Mouse (Mus musculus) right cerebral cortex, postnatal 10 days (tissue): ENCODE results near the gene Slc27a2.

Source experiments
- DNase-seq, 2 experiments: peaks; one replicate each; pipeline ENCODE4 v3.0.0; 2021; ENCODE audit warnings: low spot score in 2 of 2

The Slc27a2 gene

DNA sequence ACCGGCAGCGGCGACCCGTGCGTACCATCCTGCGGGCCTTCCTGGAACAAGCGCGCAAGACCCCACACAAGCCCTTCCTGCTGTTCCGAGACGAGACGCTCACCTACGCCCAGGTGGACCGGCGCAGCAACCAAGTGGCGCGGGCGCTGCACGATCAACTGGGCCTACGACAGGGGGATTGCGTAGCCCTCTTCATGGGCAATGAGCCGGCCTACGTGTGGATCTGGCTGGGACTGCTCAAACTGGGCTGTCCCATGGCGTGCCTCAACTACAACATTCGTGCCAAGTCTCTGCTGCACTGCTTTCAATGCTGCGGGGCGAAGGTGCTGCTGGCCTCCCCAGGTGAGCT, 1.1 kb downstream of the Slc27a2 start:
- peak in 1 of 2 experiments; percentile 25 for DNase-seq

DNA sequence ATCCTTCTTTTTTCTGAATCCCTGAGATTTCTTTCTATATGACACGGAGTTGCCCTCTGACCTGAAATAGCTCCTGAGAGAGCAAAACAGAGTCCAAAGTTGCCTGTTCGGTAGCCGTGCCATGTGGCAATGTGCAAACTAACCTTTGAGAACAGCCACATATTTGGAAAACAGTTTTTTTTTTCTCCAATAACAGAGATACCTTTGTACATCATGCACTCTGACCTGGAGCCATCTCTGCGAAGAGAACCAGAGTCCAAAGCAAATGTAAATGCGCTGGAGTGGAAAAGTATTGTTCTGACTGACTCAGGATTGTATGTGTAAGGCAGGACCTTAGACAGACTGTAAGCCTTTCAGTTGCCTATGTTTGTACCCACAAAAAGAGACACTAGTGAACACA, 3.3 kb downstream of the Slc27a2 start:
- DNase-seq, result no peak

DNA sequence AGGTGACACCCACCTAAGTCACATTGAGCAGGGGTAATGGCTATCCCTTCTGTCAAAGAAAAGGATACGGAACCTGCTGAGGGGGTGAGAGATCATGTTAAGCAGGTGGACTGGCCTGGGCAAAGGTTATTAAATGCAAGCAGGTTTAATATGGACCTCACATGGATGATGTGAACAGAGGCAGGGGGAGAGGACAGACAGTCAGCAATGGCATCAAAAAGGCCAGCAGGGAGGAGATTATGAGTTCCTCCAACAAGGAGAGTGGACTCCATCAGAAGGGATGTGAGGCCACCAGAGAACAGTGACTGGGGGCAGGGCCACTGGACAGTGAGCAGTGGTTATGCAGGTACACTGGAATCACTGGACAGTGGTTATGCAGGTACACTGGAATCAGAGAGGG, 7.9 kb downstream of the Slc27a2 start:
- no peak for DNase-seq

DNA sequence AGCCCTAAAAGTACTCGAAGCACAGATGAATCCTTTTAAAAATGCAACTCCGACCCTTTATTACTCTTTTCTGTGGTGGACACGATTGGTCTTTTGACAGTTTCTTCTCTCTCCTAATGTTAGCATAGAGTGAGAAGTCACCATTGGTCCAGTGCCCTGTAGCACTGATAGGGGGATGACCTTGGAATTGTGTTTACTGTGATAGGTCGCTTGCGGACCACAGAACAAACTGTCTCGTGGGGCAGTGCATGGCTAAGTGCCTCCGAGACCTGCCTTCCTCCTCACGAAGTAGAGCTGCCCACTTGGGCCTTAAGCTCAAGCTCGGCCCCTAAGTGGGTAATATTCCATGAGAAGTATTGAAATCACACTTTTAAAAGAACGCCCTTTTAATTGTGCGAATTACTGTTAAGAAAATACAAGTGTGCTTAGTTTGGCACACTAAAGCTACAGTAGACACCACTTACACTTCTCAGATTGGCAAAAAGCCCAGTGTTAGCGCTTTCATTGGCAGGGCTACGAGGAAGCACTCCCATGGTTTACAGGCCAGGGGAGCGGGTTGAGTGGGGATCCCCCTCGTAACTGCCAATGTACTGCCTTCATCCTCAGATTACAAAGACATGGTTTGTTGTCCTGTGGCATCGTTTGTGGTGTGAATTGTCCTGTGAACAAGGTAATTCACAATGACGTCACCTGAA, 11.4 kb downstream of the Slc27a2 start:
- peak; percentile 35 to 41 for DNase-seq

DNA sequence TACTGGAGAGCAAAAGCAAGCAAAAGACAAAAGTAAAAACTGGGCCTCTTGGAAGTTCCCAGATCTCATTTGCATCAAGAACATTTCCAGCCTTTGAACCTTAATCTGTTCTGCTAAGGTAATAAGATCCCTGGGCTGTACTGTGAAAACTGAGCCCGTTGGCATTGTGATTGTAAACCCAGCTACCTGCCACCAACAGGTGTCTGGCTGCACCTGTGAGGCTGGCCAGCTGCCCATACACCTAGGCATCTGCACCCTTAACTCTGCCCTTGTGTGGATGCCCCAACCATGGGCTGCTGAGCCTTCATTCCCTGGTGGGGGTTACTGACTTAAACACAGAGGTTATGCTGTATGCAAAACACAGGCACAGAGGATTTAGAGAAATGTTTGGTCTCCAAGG, 20.0 kb downstream of the Slc27a2 start:
- DNase-seq, result no peak

DNA sequence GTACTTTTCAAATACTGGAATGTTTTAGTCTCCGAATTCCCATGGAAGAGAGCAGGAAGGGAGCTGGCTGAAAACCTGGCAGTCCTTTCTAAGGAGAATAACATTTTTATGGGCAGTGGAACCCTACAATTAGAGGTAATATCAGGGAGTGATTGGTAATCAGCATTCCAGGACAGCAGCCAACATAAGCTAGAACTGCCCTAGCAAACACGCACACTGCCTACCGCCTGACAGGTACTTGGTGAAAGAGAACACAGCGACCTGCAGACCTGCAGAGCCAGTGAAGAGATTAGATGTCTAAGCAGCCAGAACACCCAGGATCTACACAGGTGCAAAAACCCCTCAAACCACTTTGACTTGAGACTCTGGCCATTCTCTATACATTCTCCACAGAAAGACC, 20.5 kb downstream of the Slc27a2 start:
- DNase-seq, result no peak

DNA sequence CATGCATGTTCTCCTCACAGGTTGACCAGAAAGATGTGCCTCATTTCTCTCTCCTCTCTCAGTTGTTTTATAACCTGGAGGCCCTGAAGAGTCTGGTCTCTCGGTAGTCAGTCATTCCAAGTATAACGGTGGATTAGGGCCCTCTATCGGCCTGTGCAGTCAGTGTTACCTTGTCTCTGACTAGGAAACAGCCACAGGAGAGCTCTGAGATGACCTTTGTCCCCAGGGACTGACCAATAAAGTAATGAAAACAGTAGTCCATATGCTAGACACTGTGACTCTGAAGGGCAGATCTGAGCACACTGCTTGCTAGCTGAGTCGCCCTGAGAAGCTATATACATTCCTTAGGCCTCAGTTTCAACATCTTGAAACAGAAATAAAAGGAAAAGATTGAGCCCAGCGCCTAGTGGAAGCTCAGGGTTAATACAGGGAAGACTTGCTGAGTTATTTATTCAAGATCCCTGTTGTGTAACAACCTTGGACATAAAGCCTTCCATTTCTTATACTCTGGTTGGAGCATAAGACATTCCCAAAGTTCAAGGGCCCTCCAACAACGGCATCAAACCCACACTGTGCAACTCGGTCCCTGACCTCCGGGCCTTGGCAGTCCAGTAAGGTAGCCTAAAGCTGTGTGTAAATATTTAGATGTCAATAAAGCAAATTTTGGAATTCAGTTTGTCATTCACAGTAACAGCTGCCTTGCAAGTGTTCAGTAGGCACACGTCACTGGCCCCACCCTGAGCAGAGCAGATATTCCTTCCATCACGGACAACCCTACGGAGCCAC, 23.4 kb downstream of the Slc27a2 start:
- no peak for DNase-seq

DNA sequence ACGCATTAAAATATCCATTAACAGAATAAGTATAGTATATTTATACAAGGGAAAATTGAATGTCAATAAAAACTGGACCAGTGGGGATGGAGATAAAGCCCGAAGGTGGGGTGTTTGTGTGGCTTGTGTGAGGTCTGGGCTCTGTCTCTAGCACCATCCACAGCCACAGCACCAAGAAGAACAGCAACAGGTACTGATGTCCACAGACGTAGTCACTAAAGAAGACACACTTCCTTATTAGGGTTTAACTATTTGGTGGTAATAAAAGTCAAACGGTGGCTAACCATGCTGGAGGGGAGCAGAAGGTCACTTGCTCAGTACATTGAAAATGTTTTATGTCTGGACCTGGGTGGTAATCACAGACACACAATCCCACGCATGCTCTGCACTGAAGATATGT, 25.2 kb downstream of the Slc27a2 start:
- no peak for DNase-seq

DNA sequence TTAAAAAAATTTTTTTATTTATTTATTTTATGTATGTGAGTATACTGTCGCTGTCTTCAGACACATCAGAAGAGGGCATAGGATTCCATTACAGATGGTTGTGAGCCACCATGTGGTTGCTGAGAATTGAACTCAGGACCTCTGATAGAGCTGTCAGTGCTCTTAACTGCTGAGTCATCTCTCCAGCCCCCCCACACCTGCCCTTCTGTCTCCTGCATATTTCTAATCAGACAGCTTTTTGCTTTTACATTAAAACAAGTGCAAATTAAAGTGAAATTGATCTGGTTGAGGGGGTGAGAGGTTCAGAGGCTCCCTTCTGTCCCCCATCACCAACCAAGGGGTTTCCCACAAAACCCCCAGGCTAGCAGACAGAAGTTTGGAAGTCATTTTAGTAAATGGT, 27.1 kb downstream of the Slc27a2 start:
- no peak for DNase-seq

DNA sequence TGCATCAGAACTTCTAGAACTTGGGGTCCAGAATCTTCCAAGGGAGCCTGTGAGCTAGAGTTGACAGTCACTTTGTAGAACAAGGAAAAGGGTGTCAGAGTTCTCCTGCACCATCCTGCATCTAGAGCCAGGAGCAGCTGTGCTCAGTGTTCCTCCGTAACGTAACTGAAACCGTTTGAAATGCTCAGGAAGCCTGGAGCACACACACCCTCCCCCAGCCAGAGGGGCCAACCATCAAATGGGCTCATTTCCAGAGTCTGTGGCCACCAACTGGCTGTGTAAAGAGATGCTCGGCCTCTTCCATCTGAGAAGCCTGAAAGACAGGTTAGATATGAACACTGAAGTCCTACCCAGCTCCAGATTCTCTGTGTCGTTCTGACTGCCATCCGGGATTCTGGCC, 31.8 kb downstream of the Slc27a2 start:
- DNase-seq, result no peak

DNA sequence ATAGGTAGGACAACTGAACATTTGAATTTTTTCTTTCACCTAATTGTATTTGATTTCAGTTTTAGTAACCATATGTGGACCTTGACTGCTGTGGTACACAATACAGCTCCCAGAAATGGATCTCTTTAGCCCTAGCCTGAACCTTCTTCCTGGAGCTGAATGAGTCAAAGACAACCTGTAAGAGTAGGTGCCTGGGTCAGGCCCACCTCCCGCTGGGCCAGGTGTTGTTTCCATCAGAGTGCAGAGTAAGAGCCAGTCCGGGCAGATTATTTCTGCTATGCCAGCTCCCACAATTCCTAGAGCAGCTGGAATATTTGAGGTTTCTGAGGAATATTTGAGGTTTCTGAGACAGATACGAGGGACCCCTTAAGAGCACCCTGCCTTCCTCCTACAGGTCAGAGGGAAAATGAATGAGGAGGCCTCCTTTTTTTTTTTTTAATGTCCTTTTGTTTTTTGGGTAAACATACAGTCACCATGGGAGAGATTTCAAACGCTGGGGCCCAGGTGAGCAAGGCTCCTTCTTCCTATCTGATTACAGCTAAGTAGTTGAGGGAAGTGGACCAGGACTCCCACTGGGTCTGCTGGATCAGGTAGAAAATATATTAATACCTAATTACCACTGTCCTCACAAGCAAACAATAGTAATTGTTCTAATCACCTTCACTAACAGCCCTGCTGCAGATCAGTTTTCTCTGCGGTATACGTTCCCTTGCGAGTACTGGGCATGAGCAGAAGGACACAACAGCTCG, 32.6 kb downstream of the Slc27a2 start:
- no peak for DNase-seq

DNA sequence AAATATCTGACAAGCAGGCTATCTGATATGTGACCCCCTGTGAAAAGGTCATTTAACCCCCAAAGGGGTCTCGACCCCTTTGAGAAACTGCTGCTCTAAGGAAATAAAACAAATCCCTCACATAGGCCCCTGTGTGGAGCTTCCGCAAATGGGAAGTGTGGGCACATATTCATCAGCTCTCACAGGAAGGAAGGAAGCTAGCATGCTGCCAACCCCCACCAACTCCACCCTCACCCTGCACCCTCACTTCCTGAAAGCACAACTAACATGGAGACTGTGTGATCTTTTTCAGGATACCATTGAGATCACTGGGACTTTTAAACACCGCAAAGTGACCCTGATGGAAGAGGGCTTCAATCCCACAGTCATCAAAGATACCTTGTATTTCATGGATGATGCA, 35.3 kb downstream of the Slc27a2 start:
- no peak for DNase-seq

DNA sequence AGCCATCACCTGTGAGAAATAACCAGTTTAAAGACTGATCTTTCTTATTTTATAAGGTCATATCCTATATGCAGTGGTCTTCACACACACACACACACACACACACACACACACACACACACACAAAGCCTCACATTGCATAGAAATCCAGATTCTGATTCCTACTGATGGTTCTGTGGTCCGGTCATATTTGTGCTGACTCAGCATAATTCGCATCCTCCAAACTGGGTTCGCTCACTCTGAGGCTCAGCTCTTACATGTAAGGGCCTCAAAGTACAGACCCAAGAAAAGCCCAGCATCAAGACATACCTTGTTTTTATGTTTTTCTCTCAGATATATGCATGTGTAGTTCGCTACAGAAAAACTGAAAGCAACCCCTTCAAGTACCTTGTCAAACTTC, 39.1 kb downstream of the Slc27a2 start:
- no peak for DNase-seq

DNA sequence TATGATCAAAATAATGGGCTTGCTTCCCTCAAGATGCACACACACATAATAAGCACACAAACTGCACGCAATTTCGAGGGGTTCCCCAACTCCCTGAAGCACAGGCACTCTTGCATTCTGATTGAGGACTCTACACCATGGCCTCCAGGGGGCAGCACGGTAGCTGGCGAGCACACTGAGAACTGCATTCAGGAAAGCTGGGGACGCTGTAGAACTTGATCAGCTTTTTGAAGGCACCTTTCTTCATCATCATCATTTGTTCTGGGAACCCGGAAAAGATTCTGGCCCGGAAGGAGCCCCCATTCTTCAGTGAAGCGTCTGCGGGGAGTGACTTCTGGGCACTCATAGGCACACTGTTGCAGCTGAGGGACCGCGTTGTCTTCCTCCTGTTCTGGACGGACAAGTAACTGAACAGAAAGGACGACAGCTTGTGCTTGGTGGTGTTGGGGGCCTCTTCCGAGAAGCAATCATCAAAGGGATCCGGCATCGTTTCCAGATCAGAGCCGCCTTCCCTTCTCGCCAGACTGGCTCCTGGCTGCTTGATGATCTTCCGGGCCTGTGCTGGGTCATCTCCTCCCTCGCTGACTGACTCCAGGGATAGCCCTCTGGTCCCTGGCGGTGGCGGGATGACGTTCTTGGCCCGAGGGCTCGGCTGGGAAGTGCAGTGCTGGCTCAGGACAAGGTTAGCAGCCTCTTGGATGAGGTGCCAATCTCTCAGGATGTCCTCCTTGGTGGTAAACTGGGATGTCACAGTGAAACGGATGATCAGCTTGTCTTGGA, 41.8 kb downstream of the Slc27a2 start:
- DNase-seq, result peak; percentile 50 to 79

DNA sequence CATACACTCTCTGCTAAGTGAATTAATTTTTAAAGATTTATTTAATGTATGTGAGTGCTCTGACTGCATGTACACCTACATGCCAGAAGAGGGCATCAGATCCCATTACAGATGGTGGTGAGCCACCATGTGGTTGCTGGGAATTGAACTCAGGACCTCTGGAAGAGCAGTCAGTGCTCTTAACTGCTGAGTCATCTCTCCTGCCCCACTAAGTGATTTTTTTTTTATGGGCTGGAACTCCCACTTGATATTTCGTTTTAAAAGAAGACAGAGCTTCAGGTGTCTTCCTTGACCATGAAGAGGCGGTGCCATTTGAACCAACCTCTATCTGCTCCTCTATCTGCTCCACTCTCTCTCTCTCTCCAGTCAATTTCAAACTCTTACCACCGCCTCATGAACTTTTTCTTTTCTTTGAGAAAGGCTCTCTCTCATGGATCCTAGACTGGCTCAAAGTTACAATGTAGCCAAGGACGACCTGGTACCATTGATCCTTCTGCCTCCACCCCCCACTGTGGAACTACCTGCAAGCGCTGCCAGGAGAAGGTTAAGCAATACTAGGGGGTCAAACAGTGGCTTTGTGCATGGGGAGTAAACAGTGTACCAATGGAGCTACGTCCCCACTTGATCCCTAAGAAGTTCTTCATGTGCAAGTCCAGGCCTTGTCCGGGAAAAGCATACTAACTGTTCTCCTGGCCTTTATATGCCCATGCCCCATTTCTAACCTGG, 44.3 kb downstream of the Slc27a2 start:
- no peak for DNase-seq

DNA sequence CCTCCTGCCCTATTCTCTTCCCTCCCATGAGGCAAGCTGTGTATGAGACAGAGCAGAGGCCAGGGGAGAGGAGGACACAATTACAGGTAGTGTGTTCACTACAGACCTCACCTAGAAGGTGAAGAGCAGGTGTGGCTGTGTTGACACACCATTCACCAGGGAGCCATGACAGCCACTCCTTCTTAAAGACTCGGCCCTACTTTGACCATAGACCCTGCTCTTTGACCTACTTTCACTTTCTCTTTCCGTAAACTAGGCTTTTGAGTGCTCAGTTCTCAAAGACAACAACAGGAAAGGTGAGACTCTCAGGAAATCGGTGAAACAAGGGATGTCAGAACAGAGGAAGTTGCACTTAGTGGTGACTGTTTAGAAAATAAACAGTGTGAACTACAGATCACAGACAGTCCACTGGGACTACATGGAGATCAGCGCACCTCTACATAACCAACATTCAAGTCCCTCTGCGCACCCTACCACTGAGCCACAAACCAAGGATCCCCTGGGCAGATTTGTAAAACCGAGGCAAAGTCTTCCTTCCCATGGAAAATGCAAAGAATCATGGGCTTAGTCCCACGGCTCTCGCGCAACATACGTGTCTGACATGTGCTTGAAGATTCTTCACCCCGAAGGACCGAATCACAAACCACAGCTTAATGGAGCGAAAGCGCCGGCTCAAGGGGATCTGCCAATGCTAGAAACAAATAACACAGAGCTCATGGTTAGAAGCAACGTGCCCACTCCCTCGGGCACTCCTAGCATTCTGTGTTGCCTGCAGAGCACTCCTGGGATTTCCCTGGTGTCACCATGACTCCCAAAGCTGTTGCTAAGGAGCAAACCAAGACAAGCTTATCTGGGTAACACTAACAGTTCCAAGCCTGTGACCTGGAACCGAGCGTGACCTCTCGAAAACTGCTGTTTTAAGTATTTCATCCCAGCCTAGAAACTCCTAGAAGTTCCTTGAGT, 45.4 kb downstream of the Slc27a2 start:
- DNase-seq, result peak; percentile 25 to 42

DNA sequence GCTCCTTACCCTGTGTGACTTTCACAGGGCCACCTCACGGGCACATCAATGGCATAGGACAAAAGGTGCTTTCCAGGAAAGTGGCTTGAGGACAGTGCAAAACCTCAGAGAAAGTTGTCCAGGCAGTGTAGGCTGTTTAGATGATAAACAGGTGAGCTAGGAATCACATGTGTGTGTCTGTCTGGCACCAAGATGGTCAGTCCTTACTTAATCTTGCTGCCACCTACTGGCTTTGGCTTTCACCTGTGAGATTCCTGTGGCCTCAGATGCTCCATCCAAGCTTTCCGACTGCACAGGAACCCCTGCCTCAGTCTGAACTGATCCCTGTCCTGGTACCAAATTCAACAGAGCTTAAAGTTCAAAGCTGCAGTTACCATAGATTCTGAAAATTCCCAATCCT, 46.2 kb downstream of the Slc27a2 start:
- no peak for DNase-seq

DNA sequence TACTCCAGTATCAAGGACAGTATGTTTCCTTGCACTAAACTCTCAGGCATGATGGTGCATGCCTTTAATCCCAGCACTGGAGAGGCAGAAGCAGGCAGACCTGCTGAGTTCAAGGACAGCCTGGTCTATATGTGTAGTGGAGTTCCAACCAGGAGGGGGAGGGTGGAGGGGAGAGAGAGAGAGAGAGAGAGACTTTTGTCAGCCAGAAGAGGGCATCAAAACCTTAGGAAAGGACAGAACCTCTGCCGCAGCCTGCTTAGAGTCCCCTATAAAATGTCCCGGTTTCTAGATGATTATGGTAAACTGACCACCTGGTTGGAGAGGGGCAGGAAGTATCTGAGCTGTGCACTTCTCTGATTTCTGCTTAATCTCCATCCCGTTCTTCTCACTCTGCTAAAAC, 46.8 kb downstream of the Slc27a2 start:
- DNase-seq, result no peak

DNA sequence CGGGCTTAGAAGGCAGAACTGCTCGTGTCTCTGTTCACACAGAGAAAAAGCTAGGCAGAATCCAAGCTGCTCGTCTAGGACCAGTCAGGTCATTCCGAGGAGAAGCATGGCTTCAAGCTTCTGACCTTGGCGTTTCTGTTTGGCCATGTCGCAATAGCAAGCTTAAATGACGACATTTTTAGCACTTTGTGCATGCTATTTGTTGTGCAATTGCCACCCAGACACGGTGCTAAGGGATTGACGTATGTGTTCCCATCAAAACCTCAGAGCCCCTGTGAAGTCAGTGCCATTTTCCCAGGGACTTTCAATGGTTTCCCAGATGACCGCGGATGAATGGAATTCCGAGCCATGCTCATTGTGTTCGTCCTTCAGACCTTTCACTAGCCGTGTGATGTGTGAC, 48.3 kb downstream of the Slc27a2 start:
- no peak for DNase-seq

DNA sequence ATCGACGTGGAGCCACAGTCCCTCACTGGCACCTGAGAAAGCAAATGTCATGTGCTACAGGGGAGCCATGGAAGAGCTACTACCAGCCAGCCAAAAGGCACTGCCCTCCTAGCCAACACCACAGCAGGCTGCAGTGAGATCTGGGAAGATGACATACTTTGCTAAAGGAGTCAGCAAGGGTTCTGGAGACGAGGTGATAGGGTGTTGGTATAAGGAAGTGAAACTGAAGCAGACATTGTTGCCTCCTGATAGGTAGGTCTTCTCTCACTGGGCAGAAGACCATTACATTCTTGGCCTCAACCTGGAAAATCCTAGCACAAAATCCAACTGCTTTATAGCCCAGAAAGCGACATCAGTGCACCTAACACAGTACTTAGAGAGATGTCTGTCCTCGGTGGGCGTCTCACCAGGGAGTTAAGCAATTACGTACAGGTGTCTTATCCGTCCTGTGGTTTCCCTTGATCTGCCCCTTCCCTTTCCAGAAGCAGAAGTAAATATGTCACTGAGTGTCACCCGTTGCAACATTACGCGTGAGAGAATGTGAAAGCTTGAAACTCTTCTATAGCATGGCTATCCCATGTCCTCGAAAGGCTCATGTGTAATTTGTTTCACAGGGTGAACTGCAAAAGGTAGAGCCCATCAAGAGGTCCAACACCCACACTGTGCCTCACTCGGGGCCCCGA, 49.9 kb downstream of the Slc27a2 start:
- no peak for DNase-seq
